Comparison of ENCODE assay signal across 9 mouse cellular contexts in the genomic region with DNA sequence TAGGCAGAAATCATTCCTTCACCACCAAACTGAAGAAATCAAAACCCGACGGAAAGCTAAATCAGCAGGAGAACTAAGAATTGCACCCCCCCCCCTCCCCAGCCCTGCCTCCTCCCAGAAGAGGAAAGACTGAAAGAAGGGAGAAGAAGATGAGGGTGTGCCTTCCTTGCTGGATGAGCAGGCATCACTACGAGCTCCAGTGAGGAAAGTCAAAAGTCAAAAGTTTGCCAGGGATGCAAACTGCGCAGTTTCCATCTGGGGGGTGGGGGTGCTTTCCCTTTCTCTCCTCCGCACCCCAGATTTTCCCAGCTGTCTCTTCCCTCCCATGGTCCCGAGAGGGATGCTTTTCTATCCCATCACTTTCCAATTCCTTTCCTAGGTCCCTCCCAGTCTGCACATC. TPM values are rescaled to one million over a fixed set of nuclear protein-coding genes. Genes with fewer than 3 reads are reported as not detected.
DNase-seq lines count a peak whose midpoint lies in the region; ATAC-seq and TF ChIP-seq lines count a peak whose summit lies in the region.
"Had no signal": no experiment of that assay in that cellular context is flagged by ENCODE, and none has a peak within 500 bp of the region (broad histone marks: within the 10 kb centered on the region; RNA-seq: fewer than 3 reads in every experiment).

No protein-coding gene starts in this region.

- H3K27me3 ChIP-seq in liver, embryonic 11.5 days (replicated peaks; ENCODE audit: control insufficient read depth, insufficient read depth, low read length): peaks cover 34% of the 10 kb centered on the region
- peaks cover 39% of the 10 kb centered on the region for H3K27me3 ChIP-seq in forebrain, embryonic 12.5 days
- peaks cover 53% of the 10 kb centered on the region for H3K27me3 ChIP-seq in limb, embryonic 12.5 days

- no peak for DNase-seq in liver, embryonic 11.5 days (ENCODE audit: low spot score)
- DNase-seq in liver: no peak
- no peak for DNase-seq in adrenal gland, postnatal 25 days
- no peak for DNase-seq in cerebellum, adult 11 months

- H3K4me1 ChIP-seq in liver, embryonic 11.5 days (replicated peaks; ENCODE audit: control insufficient read depth, insufficient read depth, low read length): no peaks in the 10 kb centered on the region
- H3K4me1 ChIP-seq in forebrain, embryonic 12.5 days: peaks cover 14% of the 10 kb centered on the region
- peaks cover 18% of the 10 kb centered on the region for H3K4me1 ChIP-seq in limb, embryonic 12.5 days (replicated peaks)
- peaks cover 14% of the 10 kb centered on the region for H3K4me1 ChIP-seq in olfactory bulb, adult 2 months (ENCODE audit: control insufficient read depth, insufficient read depth, low read length)

- no peak for TF ChIP-seq POLR2A in olfactory bulb, adult 2 months (IDR thresholded peaks at IDR 0.05; ENCODE audit: insufficient read depth, low read depth, low read length)

- H3K9ac ChIP-seq in liver, embryonic 11.5 days (ENCODE audit: low read depth, low read length): no peak overlapping the region
- no peak overlapping the region for H3K9ac ChIP-seq in forebrain, embryonic 12.5 days
- no peak overlapping the region for H3K9ac ChIP-seq in limb, embryonic 12.5 days (replicated peaks)

- no peaks in the 10 kb centered on the region for H3K9me3 ChIP-seq in liver, embryonic 11.5 days (ENCODE audit: control insufficient read depth, low read length)
- H3K9me3 ChIP-seq in forebrain, embryonic 12.5 days: no peaks in the 10 kb centered on the region
- no peaks in the 10 kb centered on the region for H3K9me3 ChIP-seq in limb, embryonic 12.5 days

- peak overlapping the region; percentile 46 for H3K4me3 ChIP-seq in liver, embryonic 11.5 days (ENCODE audit: low read depth, low read length)
- peak overlapping the region; percentile 49 for H3K4me3 ChIP-seq in forebrain, embryonic 12.5 days (replicated peaks)
- peak overlapping the region; percentile 58 for H3K4me3 ChIP-seq in limb, embryonic 12.5 days (replicated peaks)
- peak overlapping the region; percentile 43 for H3K4me3 ChIP-seq in olfactory bulb, adult 2 months (ENCODE audit: insufficient read depth, low read depth, low read length)

- no peak overlapping the region for H3K27ac ChIP-seq in liver, embryonic 11.5 days (ENCODE audit: low read depth, low read length)
- H3K27ac ChIP-seq in forebrain, embryonic 12.5 days: no peak overlapping the region
- H3K27ac ChIP-seq in limb, embryonic 12.5 days: no peak overlapping the region
- H3K27ac ChIP-seq in olfactory bulb, adult 2 months (ENCODE audit: insufficient read depth, low read depth, low read length): no peak overlapping the region

- H3K36me3 ChIP-seq in liver, embryonic 11.5 days (ENCODE audit: control insufficient read depth, insufficient read depth, low read length): no peaks in the 10 kb centered on the region
- H3K36me3 ChIP-seq in forebrain, embryonic 12.5 days (replicated peaks): no peaks in the 10 kb centered on the region
- H3K36me3 ChIP-seq in limb, embryonic 12.5 days: no peaks in the 10 kb centered on the region

- 21% methylated on average over 6 of the region's 6 CpGs for WGBS in liver, embryonic 11.5 days
- 11% methylated on average over 6 of the region's 6 CpGs for WGBS in forebrain, embryonic 12.5 days
- WGBS in limb, embryonic 12.5 days: 15% methylated on average over 6 of the region's 6 CpGs
- 15% methylated on average over 6 of the region's 6 CpGs for WGBS in olfactory bulb, adult 2 months

- H3K4me2 ChIP-seq in liver, embryonic 11.5 days: peak overlapping the region; percentile 72
- H3K4me2 ChIP-seq in forebrain, embryonic 12.5 days: peak overlapping the region; percentile 91
- peak overlapping the region; percentile 94 for H3K4me2 ChIP-seq in limb, embryonic 12.5 days

- ATAC-seq in liver, embryonic 11.5 days (replicated peaks; ENCODE audit: low FRiP score): no peak
- 0 out of 2 replicates have a peak, but pooled peaks have one; percentile 9 for ATAC-seq in forebrain, embryonic 12.5 days (ENCODE audit: low FRiP score)
- ATAC-seq in limb, embryonic 12.5 days (ENCODE audit: insufficient number of reproducible peaks, insufficient read depth, low FRiP score, low TSS enrichment, low read depth): 0 out of 2 replicates have a peak, but pooled peaks have one; percentile 23
- ATAC-seq in erythroblast, adult 5-6 weeks (replicated peaks; ENCODE audit: low FRiP score, poor library complexity, severe bottlenecking): no peak

- no peak for TF ChIP-seq CTCF in olfactory bulb, adult 2 months (IDR thresholded peaks at IDR 0.05; ENCODE audit: insufficient read depth, low read depth, low read length)

RNA-seq across cellular contexts. Expression of a gene that starts 0.4 kb away (rescaled TPM):
- polyA plus RNA-seq in liver, embryonic 11.5 days (2014; fragmentation: Nextera tagmentation; extraction: Ambion mirVana): 2.3 and 2.8 TPM in 2 replicates
- polyA plus RNA-seq in forebrain, embryonic 12.5 days (2016; fragmentation: Nextera tagmentation; extraction: Ambion mirVana): 2.7 and 3.2 TPM in 2 replicates
- 19.7 and 20.3 TPM in 2 replicates for polyA plus RNA-seq in limb, embryonic 12.5 days (2016; fragmentation: Nextera tagmentation; extraction: Ambion mirVana)
- not detected in 2 replicates for polyA plus RNA-seq in olfactory bulb, adult 2 months (2012; ENCODE audit: insufficient read depth, insufficient read length, low replicate concordance, missing spikeins)
- 0.21 TPM in 1 of 2 replicates, not detected in the other for total RNA-seq in adrenal gland, postnatal 25 days (2021)
- not detected in 2 replicates for total RNA-seq in erythroblast, adult 5-6 weeks (2015; ENCODE audit: low replicate concordance)
- not detected in 2 replicates for total RNA-seq in erythroblast, adult 5-6 weeks (2017; ENCODE audit: low replicate concordance)
- polyA plus RNA-seq: Patski had no signal

Comparison
In these comparisons a context has a peak if more than half of its experiments do, and no peak if none do; other contexts are left out.
1. ATAC-seq: peak in forebrain, embryonic 12.5 days (single experiment) and limb, embryonic 12.5 days (single experiment); none in liver, embryonic 11.5 days (single experiment) and erythroblast, adult 5-6 weeks (single experiment).
2. Peak in every context shown above with its lines, with median percentiles within 50 percentile points of each other: H3K4me2 ChIP-seq and H3K4me3 ChIP-seq.